Mouse (Mus musculus): ENCODE measurements at regions not wholly inside any gene's neighbourhood (a gene's known extent, or its start where the extent isn't known, plus 50 kb on each side); places are given as distances from the start of the nearest gene placed in this dataset.

DNA sequence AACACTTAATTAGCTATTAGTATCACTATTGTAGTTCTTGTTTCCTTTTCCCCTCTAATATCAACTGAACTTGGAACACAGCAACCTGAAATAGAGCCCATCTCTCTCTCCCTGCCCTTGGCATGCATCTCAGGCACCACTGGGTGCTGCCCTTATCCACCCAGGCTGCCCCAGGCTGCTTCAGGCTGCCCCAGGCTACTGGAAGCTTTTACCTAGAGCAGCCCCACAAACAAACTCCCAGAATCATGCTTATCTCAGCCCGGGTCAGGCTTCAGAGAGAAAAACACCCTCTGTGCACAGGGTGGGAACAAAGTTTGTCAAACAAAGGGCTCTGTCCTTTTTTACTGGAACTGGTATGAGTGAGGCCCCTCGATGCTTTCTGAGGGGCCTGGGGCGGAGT lies 61.0 kb upstream of the Lmo2 start:
- Histone ChIP-seq H3K36me3 (ENCODE audit: control insufficient read depth, insufficient read depth, low read length) (no peaks in the 10 kb centered on the region), H3K27ac (ENCODE audit: low read depth, low read length) (peak overlapping the region; percentile 86), H3K4me1 (ENCODE audit: control insufficient read depth, insufficient read depth, low read length) (peaks cover 51% of the 10 kb centered on the region), H3K4me3 (ENCODE audit: low read depth, low read length) (no peak overlapping the region), H3K9me3 (replicated peaks; ENCODE audit: control insufficient read depth, low read length) (no peaks in the 10 kb centered on the region), H3K27me3 (ENCODE audit: control insufficient read depth, insufficient read depth, low read length) (0 out of 2 replicates have a peak, but pooled peaks cover 3% of the 10 kb centered on the region), H3K9ac (ENCODE audit: low read depth, low read length) (peak overlapping the region; percentile 24; the same call in 1 of the 2 replicates), H3K4me2 (peak overlapping the region; percentile 33; the same call in 1 of the 2 replicates)
- peak; percentile 55; the same call in 1 of the 2 replicates for ATAC-seq (replicated peaks; ENCODE audit: insufficient number of reproducible peaks, low FRiP score, low TSS enrichment)
- WGBS (ENCODE audit: insufficient replicate concordance): 21% methylated on average over 3 of the region's 3 CpGs

- ATAC-seq (replicated peaks; ENCODE audit: insufficient number of reproducible peaks, low FRiP score, low TSS enrichment): no peak
- H3K36me3 ChIP-seq (ENCODE audit: control insufficient read depth, insufficient read depth, low read length): no peaks in the 10 kb centered on the region
- no peaks in the 10 kb centered on the region for H3K9me3 ChIP-seq (replicated peaks; ENCODE audit: control insufficient read depth, low read length)
- no peak overlapping the region for H3K4me2 ChIP-seq
- no peak overlapping the region for H3K9ac ChIP-seq (ENCODE audit: low read depth, low read length)
- H3K27ac ChIP-seq (ENCODE audit: low read depth, low read length): no peak overlapping the region
- no peak overlapping the region for H3K4me3 ChIP-seq (ENCODE audit: low read depth, low read length)
- no peaks in the 10 kb centered on the region for H3K27me3 ChIP-seq (ENCODE audit: control insufficient read depth, insufficient read depth, low read length)
- peaks cover 39% of the 10 kb centered on the region for H3K4me1 ChIP-seq (ENCODE audit: control insufficient read depth, insufficient read depth, low read length)
- 85% methylated on average over 6 of the region's 6 CpGs for WGBS (ENCODE audit: insufficient replicate concordance)
Observed at GRCm38 (mm10) chr2:103899713-103900112, 58.1 kb upstream of the Lmo2 start.

- no peak overlapping the region for H3K4me3 ChIP-seq (ENCODE audit: low read depth, low read length)
- no peak overlapping the region for H3K9ac ChIP-seq (ENCODE audit: low read depth, low read length)
- H3K9me3 ChIP-seq (replicated peaks; ENCODE audit: control insufficient read depth, low read length): no peaks in the 10 kb centered on the region
- H3K27ac ChIP-seq (ENCODE audit: low read depth, low read length): no peak overlapping the region
- no peaks in the 10 kb centered on the region for H3K27me3 ChIP-seq (ENCODE audit: control insufficient read depth, insufficient read depth, low read length)
- 46% methylated on average over 5 of the region's 5 CpGs for WGBS (ENCODE audit: insufficient replicate concordance)
- no peak overlapping the region for H3K4me2 ChIP-seq
- no peaks in the 10 kb centered on the region for H3K36me3 ChIP-seq (ENCODE audit: control insufficient read depth, insufficient read depth, low read length)
- ATAC-seq (replicated peaks; ENCODE audit: insufficient number of reproducible peaks, low FRiP score, low TSS enrichment): no peak
- H3K4me1 ChIP-seq (ENCODE audit: control insufficient read depth, insufficient read depth, low read length): peaks cover 34% of the 10 kb centered on the region
Observed at GRCm38 (mm10) chr2:103900384-103900783, 57.4 kb upstream of the Lmo2 start.

- ATAC-seq (replicated peaks; ENCODE audit: insufficient number of reproducible peaks, low FRiP score, low TSS enrichment): no peak
- Histone ChIP-seq H3K27me3 (ENCODE audit: control insufficient read depth, insufficient read depth, low read length) (no peaks in the 10 kb centered on the region), H3K9ac (ENCODE audit: low read depth, low read length) (no peak overlapping the region), H3K36me3 (ENCODE audit: control insufficient read depth, insufficient read depth, low read length) (no peaks in the 10 kb centered on the region), H3K4me2 (no peak overlapping the region), H3K4me3 (ENCODE audit: low read depth, low read length) (no peak overlapping the region), H3K4me1 (ENCODE audit: control insufficient read depth, insufficient read depth, low read length) (peaks cover 28% of the 10 kb centered on the region), H3K27ac (ENCODE audit: low read depth, low read length) (no peak overlapping the region), H3K9me3 (replicated peaks; ENCODE audit: control insufficient read depth, low read length) (no peaks in the 10 kb centered on the region)
- WGBS (ENCODE audit: insufficient replicate concordance): 88% methylated on average over 1 of the region's 1 CpGs
Observed at GRCm38 (mm10) chr2:103901457-103901856, 56.3 kb upstream of the Lmo2 start.

- 62% methylated on average over 11 of the region's 11 CpGs for WGBS (ENCODE audit: insufficient replicate concordance)
- no peak overlapping the region for H3K27ac ChIP-seq (ENCODE audit: low read depth, low read length)
Observed at GRCm38 (mm10) chr2:103902777-103903176, 55.0 kb upstream of the Lmo2 start.

DNA sequence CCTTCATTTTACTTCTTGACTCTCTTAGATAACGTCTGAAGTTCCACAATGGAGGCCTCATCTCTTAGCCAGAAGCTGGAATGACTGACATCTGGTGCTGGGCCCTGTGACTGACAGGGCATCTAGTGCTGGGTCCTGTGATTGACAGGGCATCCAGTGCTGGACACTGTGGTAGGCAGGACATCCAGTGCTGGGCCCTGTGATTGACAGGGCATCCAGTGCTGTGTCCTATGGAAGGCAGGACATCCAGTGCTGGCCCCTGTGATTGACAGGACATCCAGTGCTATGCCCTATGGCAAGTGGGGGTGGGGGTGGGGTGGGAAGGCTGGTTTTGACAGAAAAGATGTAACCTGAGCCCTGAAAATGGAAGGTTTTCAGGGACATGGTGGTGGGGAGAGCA lies 52.1 kb upstream of the Lmo2 start:
- H3K27ac ChIP-seq (ENCODE audit: low read depth, low read length): no peak overlapping the region
- ATAC-seq (replicated peaks; ENCODE audit: insufficient number of reproducible peaks, low FRiP score, low TSS enrichment): peak; percentile 43; the same call in 1 of the 2 replicates
- no peaks in the 10 kb centered on the region for H3K36me3 ChIP-seq (ENCODE audit: control insufficient read depth, insufficient read depth, low read length)
- no peaks in the 10 kb centered on the region for H3K27me3 ChIP-seq (ENCODE audit: control insufficient read depth, insufficient read depth, low read length)
- WGBS (ENCODE audit: insufficient replicate concordance): 70% methylated on average over 1 of the region's 1 CpGs
- no peak overlapping the region for H3K4me3 ChIP-seq (ENCODE audit: low read depth, low read length)
- no peak overlapping the region for H3K4me2 ChIP-seq
- H3K4me1 ChIP-seq (ENCODE audit: control insufficient read depth, insufficient read depth, low read length): peaks cover 15% of the 10 kb centered on the region
- no peaks in the 10 kb centered on the region for H3K9me3 ChIP-seq (replicated peaks; ENCODE audit: control insufficient read depth, low read length)
- no peak overlapping the region for H3K9ac ChIP-seq (ENCODE audit: low read depth, low read length)

More at GRCm38 (mm10) chr2:103902777-103903176, 55.0 kb upstream of the Lmo2 start:
- H3K27me3 ChIP-seq (ENCODE audit: control insufficient read depth, insufficient read depth, low read length): no peaks in the 10 kb centered on the region
- ATAC-seq (replicated peaks; ENCODE audit: insufficient number of reproducible peaks, low FRiP score, low TSS enrichment): no peak
- no peak overlapping the region for H3K9ac ChIP-seq (ENCODE audit: low read depth, low read length)
- H3K4me2 ChIP-seq: no peak overlapping the region
- H3K4me3 ChIP-seq (ENCODE audit: low read depth, low read length): no peak overlapping the region
- no peaks in the 10 kb centered on the region for H3K36me3 ChIP-seq (ENCODE audit: control insufficient read depth, insufficient read depth, low read length)
- no peaks in the 10 kb centered on the region for H3K9me3 ChIP-seq (replicated peaks; ENCODE audit: control insufficient read depth, low read length)
- H3K4me1 ChIP-seq (ENCODE audit: control insufficient read depth, insufficient read depth, low read length): peaks cover 17% of the 10 kb centered on the region

GRCm38 (mm10) chr2:103906581-103907184 lies 51.1 kb upstream of the Lmo2 start:
- ATAC-seq (replicated peaks; ENCODE audit: insufficient number of reproducible peaks, low FRiP score, low TSS enrichment): no peak
- Histone ChIP-seq H3K27me3 (ENCODE audit: control insufficient read depth, insufficient read depth, low read length) (no peaks in the 10 kb centered on the region), H3K9me3 (replicated peaks; ENCODE audit: control insufficient read depth, low read length) (no peaks in the 10 kb centered on the region), H3K4me3 (ENCODE audit: low read depth, low read length) (no peak overlapping the region), H3K27ac (ENCODE audit: low read depth, low read length) (0 out of 2 replicates have a peak overlapping the region, but pooled peaks have one; percentile 35), H3K4me1 (ENCODE audit: control insufficient read depth, insufficient read depth, low read length) (peaks cover 5% of the 10 kb centered on the region), H3K36me3 (ENCODE audit: control insufficient read depth, insufficient read depth, low read length) (no peaks in the 10 kb centered on the region), H3K4me2 (no peak overlapping the region), H3K9ac (ENCODE audit: low read depth, low read length) (no peak overlapping the region)
- WGBS (ENCODE audit: insufficient replicate concordance): 31% methylated on average over 2 of the region's 2 CpGs

Data from heart, embryonic 11.5 days (tissue).